Mouse (Mus musculus) megakaryocyte, embryonic 14.5 days (primary cell): ENCODE data around the gene Plac1.

Experiments
- FLI1 ChIP-seq: IDR thresholded peaks from 2 replicates; pipeline ENCODE4 v1.6.1; 2012; ENCODE audit warnings: low read length, inconsistent platforms, mixed read lengths
- GATA1 ChIP-seq: IDR thresholded peaks from 3 replicates; pipeline ENCODE4 v1.6.1; 2012; ENCODE audit warnings: mixed read lengths, low read length, inconsistent platforms, borderline replicate concordance

- TF ChIP-seq GATA1 = no peak
- no peak for TF ChIP-seq FLI1
Observed at GRCm38 (mm10) chrX:53139641-53140040, 100.3 kb downstream of the Plac1 start.
